Mouse (Mus musculus) small intestine, adult 2 months (tissue): Measurements from ENCODE around the gene Zfp871.

Experiments
- CTCF ChIP-seq: fragments of 200-500 bp; IDR thresholded peaks from 2 replicates; pipeline ENCODE4 v1.5.1; 2012; ENCODE audit warnings: low read depth, mild to moderate bottlenecking, control low read depth, inconsistent platforms, low read length, moderate library complexity, mixed read lengths; ENCODE audit not compliant: insufficient replicate concordance, insufficient read length; ENCODE audit errors: extremely low read depth
- POLR2A ChIP-seq: fragments of 200-500 bp; IDR thresholded peaks from 2 replicates; pipeline ENCODE4 v1.6.1; 2012; ENCODE audit warnings: low read depth, mild to moderate bottlenecking, control low read depth, inconsistent platforms, low read length, moderate library complexity

- TF ChIP-seq CTCF, result no peak
- TF ChIP-seq POLR2A, result no peak
Measured at GRCm38 (mm10) chr17:32771213-32771612, 16.9 kb downstream of the Zfp871 start.
